Mouse (Mus musculus) heart, adult 8-10 months (tissue): ENCODE measurements around the gene Echs1. TPM values are rescaled to one million over a fixed set of nuclear protein-coding genes. Genes with fewer than 3 reads are reported as not detected.

Experiments used
- DNase-seq: peaks from one replicate; pipeline ENCODE4 v3.0.0; 2022; ENCODE audit warnings: low spot score
- total RNA-seq, 4 experiments: library from RNA; stranded (reverse); gene quantifications; 2 replicates each; pipeline ENCODE4 v1.2.4; 2022

Gene Echs1
- total RNA-seq, 4 experiments from 2014 or later: 476 to 541 (median 510) TPM

GRCm38 (mm10) chr7:140061832-140062130, 54.5 kb downstream of the Echs1 start:
- DNase-seq: no peak

DNA sequence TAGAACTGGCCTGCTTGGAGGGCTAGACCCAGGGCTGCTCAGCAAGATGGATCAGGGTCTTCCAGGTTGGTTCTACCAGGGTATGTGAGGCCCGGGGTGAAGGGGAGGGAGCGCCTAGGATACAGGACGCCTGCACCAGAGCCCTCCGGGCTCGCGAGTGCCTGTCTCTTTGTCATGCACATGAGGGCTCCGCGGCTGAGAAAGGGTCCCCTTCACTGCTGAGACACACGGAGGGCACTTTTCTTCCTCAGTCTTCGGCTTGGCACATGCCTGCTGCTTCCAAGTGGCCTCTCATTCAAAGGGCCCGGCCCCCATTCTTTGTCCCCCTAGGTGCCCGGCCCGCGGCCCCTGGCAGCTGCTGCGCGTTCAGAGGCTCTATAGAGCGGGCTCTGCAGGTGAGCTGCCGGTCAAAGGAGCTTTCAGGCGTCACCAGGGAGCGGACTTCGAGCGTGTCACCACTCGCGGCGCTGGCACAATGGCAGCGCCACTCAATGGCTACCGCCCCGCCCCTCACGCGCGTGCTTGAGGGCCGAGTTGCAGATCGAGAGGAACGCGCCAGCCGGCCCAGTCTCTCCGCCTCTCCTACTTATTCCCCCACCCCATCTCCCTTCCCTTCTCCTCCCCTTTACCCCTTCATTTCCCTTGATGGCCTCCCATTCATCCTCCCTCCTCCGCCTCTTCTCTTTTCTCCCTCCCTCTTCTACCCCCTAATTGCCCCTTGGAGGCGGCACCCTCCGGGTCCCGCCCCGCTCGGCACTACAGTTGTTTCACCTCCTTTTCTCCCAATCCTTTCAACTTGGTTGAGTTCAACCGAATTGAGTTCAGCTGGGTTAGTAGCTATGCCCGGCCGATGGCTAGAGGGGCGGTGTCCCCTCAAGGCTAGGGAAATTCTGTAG, 55.1 kb downstream of the Echs1 start:
- no peak for DNase-seq

DNA sequence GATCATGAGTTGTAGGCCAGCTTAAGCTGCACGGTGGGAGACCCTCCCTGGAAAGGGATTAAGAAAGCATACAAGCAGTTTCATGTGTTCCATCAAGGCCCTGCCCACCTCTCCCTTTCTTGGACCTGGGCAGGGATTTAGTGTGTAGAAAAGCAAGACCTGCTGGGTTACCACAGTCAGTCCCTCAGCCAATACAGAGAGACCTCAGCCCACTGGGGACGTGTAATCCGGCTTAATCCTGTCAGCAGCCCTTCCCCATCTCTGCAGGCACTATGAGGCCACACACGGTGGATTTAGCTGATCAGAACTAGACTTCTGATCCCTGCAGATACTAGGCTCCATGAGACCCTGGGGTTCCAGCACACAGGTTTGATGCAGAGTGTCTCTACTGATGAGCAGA, 56.7 kb downstream of the Echs1 start:
- DNase-seq: no peak

DNA sequence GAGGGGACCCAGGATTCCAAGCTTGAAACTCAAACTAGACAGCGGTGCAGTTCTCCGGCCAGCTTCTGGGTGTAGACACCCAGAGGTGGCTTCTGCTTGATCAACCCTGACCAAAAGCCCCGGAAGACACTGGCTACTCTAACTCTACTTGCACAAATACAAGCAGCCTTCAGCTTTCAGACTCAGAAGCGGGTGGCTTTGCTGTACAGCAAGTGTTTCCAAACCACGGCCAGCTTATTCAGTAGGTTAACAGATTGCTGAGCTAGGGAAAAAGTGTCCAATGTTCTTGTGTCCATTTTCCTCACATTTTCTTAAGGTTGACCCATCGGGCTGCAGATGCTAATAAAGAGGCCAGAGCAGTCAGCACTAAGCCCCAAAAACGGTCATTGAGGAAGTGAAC, 57.7 kb downstream of the Echs1 start:
- no peak for DNase-seq

- DNase-seq: no peak
Observed at GRCm38 (mm10) chr7:140057413-140058407, 58.6 kb downstream of the Echs1 start.

Other genes with a start within 250 kb of the Echs1 start
- gene Kndc1, start 221.8 kb downstream of the Echs1 start, total RNA-seq: under 1 TPM in 1 of 4 experiments, not detected in 3; 0.06 TPM
- gene Utf1, start 172.7 kb downstream of the Echs1 start, total RNA-seq: not detected
- gene 6430531B16Rik, start 137.7 kb downstream of the Echs1 start, total RNA-seq: not detected
- 1 to 10 TPM in 2 of 4 experiments, under 1 TPM in 2; 0.25 to 1.8 (median 0.95) TPM for gene Adam8, start 123.9 kb downstream of the Echs1 start, total RNA-seq
- gene Zfp511, start 80.1 kb downstream of the Echs1 start, total RNA-seq: 10 to 100 TPM in 2 of 4 experiments, 1 to 10 TPM in 2; 7.7 to 11.8 (median 10.7) TPM
- 10 to 100 TPM; 32.6 to 37.0 (median 34.9) TPM for gene Tubgcp2, start 79.8 kb downstream of the Echs1 start, total RNA-seq
- gene Msx3, start 67.4 kb downstream of the Echs1 start, total RNA-seq: not detected
- under 1 TPM in 3 of 4 experiments, not detected in 1; 0.25 to 0.50 (median 0.30) TPM for gene Caly, start 33.9 kb downstream of the Echs1 start, total RNA-seq
- not detected for gene Prap1, start 23.1 kb downstream of the Echs1 start, total RNA-seq
- 10 to 100 TPM; 65.8 to 83.2 (median 76.9) TPM for gene Fuom, start 14.0 kb downstream of the Echs1 start, total RNA-seq
- 1 to 10 TPM; 2.2 to 4.0 (median 2.6) TPM for gene Paox, start 677 bp downstream of the Echs1 start, total RNA-seq
- gene Mtg1, start 21.1 kb upstream of the Echs1 start, total RNA-seq: 10 to 100 TPM; 24.2 to 32.4 (median 29.3) TPM
- 1 to 10 TPM in 1 of 4 experiments, under 1 TPM in 3; 0.23 to 1.2 (median 0.64) TPM for gene Sprn, start 38.4 kb upstream of the Echs1 start, total RNA-seq
- gene Olfr522, start 48.3 kb upstream of the Echs1 start, total RNA-seq: not detected
- not detected for gene Olfr523, start 56.7 kb upstream of the Echs1 start, total RNA-seq
- gene Olfr524, start 89.5 kb upstream of the Echs1 start, total RNA-seq: not detected
- not detected for gene Cd163l1, start 101.8 kb upstream of the Echs1 start, total RNA-seq
- gene 5830411N06Rik, start 130.8 kb upstream of the Echs1 start, total RNA-seq: not detected
- gene Olfr525, start 204.4 kb upstream of the Echs1 start, total RNA-seq: not detected
- gene Olfr527, start 217.5 kb upstream of the Echs1 start, total RNA-seq: not detected
- not detected for gene Olfr60, start 245.2 kb upstream of the Echs1 start, total RNA-seq